Mouse (Mus musculus) midbrain, embryonic 16.5 days (tissue): ENCODE data around the gene Miga1. TPM values are rescaled to one million over a fixed set of nuclear protein-coding genes. Genes with fewer than 3 reads are reported as not detected.

Experiments used
- ATAC-seq: fragments of 200-750 bp; cut with Nextera tagmentation; 2 replicates; pipeline ENCODE4 v1.8.0; 2017; ENCODE audit warnings: moderate TSS enrichment
- H3K27ac ChIP-seq: fragments of 300-500 bp; sonication (generic); 2 replicates; pipeline ENCODE4 v1.5.1; 2014; ENCODE audit warnings: mild to moderate bottlenecking, low read length, mixed read lengths
- H3K27me3 ChIP-seq: fragments of 300-500 bp; sonication (generic); 2 replicates; pipeline ENCODE4 v1.6.1; 2014; ENCODE audit warnings: low read depth, low read length, mixed read lengths; ENCODE audit not compliant: control insufficient read depth, insufficient read depth
- H3K36me3 ChIP-seq: fragments of 300-500 bp; sonication (generic); 2 replicates; pipeline ENCODE4 v1.6.1; 2014; ENCODE audit warnings: mild to moderate bottlenecking, low read length, moderate library complexity, mixed read lengths; ENCODE audit not compliant: control insufficient read depth, insufficient read depth
- H3K4me1 ChIP-seq: fragments of 300-500 bp; sonication (generic); 2 replicates; pipeline ENCODE4 v1.6.1; 2014; ENCODE audit warnings: mild to moderate bottlenecking, low read length, mixed read lengths; ENCODE audit not compliant: control insufficient read depth, insufficient read depth
- H3K4me2 ChIP-seq: fragments of 300-500 bp; sonication (generic); 2 replicates; pipeline ENCODE4 v1.6.1; 2014; ENCODE audit warnings: mild to moderate bottlenecking, low read length, mixed read lengths
- H3K4me3 ChIP-seq: fragments of 300-500 bp; sonication (generic); 2 replicates; pipeline ENCODE4 v1.5.1; 2014; ENCODE audit warnings: low read depth, mild to moderate bottlenecking, low read length, moderate library complexity, mixed read lengths
- H3K9ac ChIP-seq: fragments of 300-500 bp; sonication (generic); 2 replicates; pipeline ENCODE4 v1.6.1; 2014; ENCODE audit warnings: low read depth, low read length, mixed read lengths
- H3K9me3 ChIP-seq: fragments of 300-500 bp; sonication (generic); replicated peaks from 2 replicates; pipeline ENCODE4 v1.6.1; 2014; ENCODE audit warnings: mild to moderate bottlenecking, low read length, mixed read lengths; ENCODE audit not compliant: control insufficient read depth, poor library complexity, severe bottlenecking
- WGBS: fragments of 180-500 bp; shearing (Covaris S2); extraction: QIAGEN DNeasy Blood & Tissue Kit; methylation state at CpG from one replicate; pipeline ENCODE4 v1.1.7; 2014; 5-methylcytosine and 5-hydroxymethylcytosine counted together
- polyA plus RNA-seq: library from polyadenylated mRNA; unstranded; fragments of >200 nt; fragmentation: Nextera tagmentation; extraction: Ambion mirVana; gene quantifications from 2 replicates; pipeline ENCODE4 v1.2.1, GENCODE M21; 2015

The Miga1 gene
- polyA plus RNA-seq, 1 experiment from 2014 or later, result 19.3 TPM

GRCm38 (mm10) chr3:152294400-152294799 is 45.8 kb downstream of the Miga1 start:
- H3K36me3 ChIP-seq, result peaks cover 17% of the 10 kb centered on the region
- no peak overlapping the region for H3K4me3 ChIP-seq
- H3K9me3 ChIP-seq, result no peaks in the 10 kb centered on the region
- no peak overlapping the region for H3K4me2 ChIP-seq
- no peak for ATAC-seq
- 82% methylated on average over 3 of the region's 3 CpGs for WGBS
- no peak overlapping the region for H3K9ac ChIP-seq
- H3K27ac ChIP-seq, result no peak overlapping the region
- no peaks in the 10 kb centered on the region for H3K27me3 ChIP-seq
- H3K4me1 ChIP-seq, result no peaks in the 10 kb centered on the region

GRCm38 (mm10) chr3:152293530-152294181 is 46.6 kb downstream of the Miga1 start:
- Histone ChIP-seq H3K9ac (no peak overlapping the region), H3K36me3 (peaks cover 19% of the 10 kb centered on the region), H3K9me3 (no peaks in the 10 kb centered on the region), H3K27ac (no peak overlapping the region), H3K4me2 (no peak overlapping the region), H3K27me3 (no peaks in the 10 kb centered on the region), H3K4me1 (no peaks in the 10 kb centered on the region), H3K4me3 (no peak overlapping the region)
- ATAC-seq, result no peak
- WGBS, result 91% methylated on average over 13 of the region's 13 CpGs

GRCm38 (mm10) chr3:152291895-152292294 is 48.3 kb downstream of the Miga1 start:
- peaks cover 25% of the 10 kb centered on the region for H3K36me3 ChIP-seq
- WGBS, result 92% methylated on average over 6 of the region's 6 CpGs

GRCm38 (mm10) chr3:152290175-152290798 is 49.9 kb downstream of the Miga1 start:
- no peak overlapping the region for H3K27ac ChIP-seq
- no peak overlapping the region for H3K4me3 ChIP-seq
- no peaks in the 10 kb centered on the region for H3K4me1 ChIP-seq
- H3K36me3 ChIP-seq, result peaks cover 31% of the 10 kb centered on the region
- H3K9ac ChIP-seq, result no peak overlapping the region
- H3K9me3 ChIP-seq, result no peaks in the 10 kb centered on the region
- H3K4me2 ChIP-seq, result no peak overlapping the region
- 88% methylated on average over 17 of the region's 17 CpGs for WGBS
- no peaks in the 10 kb centered on the region for H3K27me3 ChIP-seq
- ATAC-seq, result no peak

More at GRCm38 (mm10) chr3:152291895-152292294, 48.3 kb downstream of the Miga1 start:
- no peak overlapping the region for H3K4me2 ChIP-seq
- H3K4me3 ChIP-seq, result no peak overlapping the region
- no peak overlapping the region for H3K9ac ChIP-seq
- ATAC-seq, result no peak
- H3K27ac ChIP-seq, result no peak overlapping the region
- H3K27me3 ChIP-seq, result no peaks in the 10 kb centered on the region
- no peaks in the 10 kb centered on the region for H3K4me1 ChIP-seq
- H3K9me3 ChIP-seq, result no peaks in the 10 kb centered on the region

GRCm38 (mm10) chr3:152288740-152289139 is 51.5 kb downstream of the Miga1 start:
- Histone ChIP-seq H3K4me2 (no peak overlapping the region), H3K27ac (no peak overlapping the region), H3K9me3 (no peaks in the 10 kb centered on the region), H3K4me3 (no peak overlapping the region), H3K36me3 (peaks cover 37% of the 10 kb centered on the region), H3K9ac (no peak overlapping the region), H3K27me3 (no peaks in the 10 kb centered on the region), H3K4me1 (no peaks in the 10 kb centered on the region)
- no peak for ATAC-seq
- 77% methylated on average over 4 of the region's 4 CpGs for WGBS

GRCm38 (mm10) chr3:152288276-152288675 is 51.9 kb downstream of the Miga1 start:
- Histone ChIP-seq H3K9ac (no peak overlapping the region), H3K27me3 (no peaks in the 10 kb centered on the region), H3K27ac (no peak overlapping the region), H3K4me3 (no peak overlapping the region), H3K36me3 (peaks cover 37% of the 10 kb centered on the region), H3K4me2 (no peak overlapping the region), H3K9me3 (no peaks in the 10 kb centered on the region), H3K4me1 (no peaks in the 10 kb centered on the region)
- WGBS, result 98% methylated on average over 5 of the region's 5 CpGs
- no peak for ATAC-seq

GRCm38 (mm10) chr3:152287810-152288209 is 52.4 kb downstream of the Miga1 start:
- no peak for ATAC-seq
- 82% methylated on average over 9 of the region's 9 CpGs for whole genome bisulfite sequencing

GRCm38 (mm10) chr3:152284759-152285158 is 55.4 kb downstream of the Miga1 start:
- no peaks in the 10 kb centered on the region for H3K27me3 ChIP-seq
- H3K27ac ChIP-seq, result no peak overlapping the region
- ATAC-seq, result no peak
- no peak overlapping the region for H3K4me3 ChIP-seq
- 98% methylated on average over 5 of the region's 5 CpGs for WGBS
- H3K9ac ChIP-seq, result no peak overlapping the region
- no peak overlapping the region for H3K4me2 ChIP-seq
- H3K9me3 ChIP-seq, result no peaks in the 10 kb centered on the region
- no peaks in the 10 kb centered on the region for H3K4me1 ChIP-seq
- H3K36me3 ChIP-seq, result peaks cover 38% of the 10 kb centered on the region

More at GRCm38 (mm10) chr3:152287810-152288209, 52.4 kb downstream of the Miga1 start:
- no peak overlapping the region for H3K27ac ChIP-seq
- no peak overlapping the region for H3K4me3 ChIP-seq
- no peak overlapping the region for H3K4me2 ChIP-seq
- no peaks in the 10 kb centered on the region for H3K4me1 ChIP-seq
- H3K9ac ChIP-seq, result no peak overlapping the region
- no peaks in the 10 kb centered on the region for H3K9me3 ChIP-seq
- H3K27me3 ChIP-seq, result no peaks in the 10 kb centered on the region
- H3K36me3 ChIP-seq, result peaks cover 39% of the 10 kb centered on the region

- Histone ChIP-seq H3K4me1 (no peaks in the 10 kb centered on the region), H3K27ac (no peak overlapping the region), H3K27me3 (no peaks in the 10 kb centered on the region), H3K4me2 (no peak overlapping the region), H3K9ac (no peak overlapping the region), H3K36me3 (peaks cover 38% of the 10 kb centered on the region), H3K9me3 (no peaks in the 10 kb centered on the region), H3K4me3 (no peak overlapping the region)
- 100% methylated on average over 1 of the region's 1 CpGs for WGBS
- no peak for ATAC-seq
Measured at GRCm38 (mm10) chr3:152284306-152284705, 55.9 kb downstream of the Miga1 start.
